Mouse (Mus musculus) heart, embryonic 16.5 days (tissue): ENCODE data around the gene Retsat. TPM values are rescaled to one million over a fixed set of nuclear protein-coding genes. Genes with fewer than 3 reads are reported as not detected.

ENCODE experiments used
- ATAC-seq: fragments of 200-750 bp; cut with Nextera tagmentation; replicated peaks from 2 replicates; pipeline ENCODE4 v1.8.0; 2017; ENCODE audit warnings: moderate number of reproducible peaks; ENCODE audit not compliant: insufficient read depth, low FRiP score; ENCODE audit errors: extremely low read depth
- H3K27ac ChIP-seq: fragments of 300-500 bp; sonication (generic); 2 replicates; pipeline ENCODE4 v1.5.1; 2014; ENCODE audit warnings: mild to moderate bottlenecking, low read length, control low read depth, moderate library complexity
- H3K27me3 ChIP-seq: fragments of 300-500 bp; sonication (generic); 2 replicates; pipeline ENCODE4 v1.6.1; 2014; ENCODE audit warnings: low read length, mixed read lengths; ENCODE audit not compliant: control insufficient read depth, insufficient read depth
- H3K36me3 ChIP-seq: fragments of 300-500 bp; sonication (generic); 2 replicates; pipeline ENCODE4 v1.6.1; 2014; ENCODE audit not compliant: control insufficient read depth, insufficient read depth
- H3K4me1 ChIP-seq: fragments of 300-500 bp; sonication (generic); 2 replicates; pipeline ENCODE4 v1.6.1; 2014; ENCODE audit warnings: low read length, mixed read lengths; ENCODE audit not compliant: control insufficient read depth, insufficient read depth
- H3K4me2 ChIP-seq: fragments of 300-500 bp; sonication (generic); 2 replicates; pipeline ENCODE4 v1.6.1; 2014; ENCODE audit warnings: low read depth, mild to moderate bottlenecking, control low read depth, low read length
- H3K4me3 ChIP-seq: fragments of 300-500 bp; sonication (generic); 2 replicates; pipeline ENCODE4 v1.5.1; 2014; ENCODE audit warnings: mild to moderate bottlenecking, control low read depth, low read length
- H3K9ac ChIP-seq: fragments of 300-500 bp; sonication (generic); 2 replicates; pipeline ENCODE4 v1.6.1; 2014; ENCODE audit warnings: low read length, control low read depth
- H3K9me3 ChIP-seq: fragments of 300-500 bp; sonication (generic); replicated peaks from 2 replicates; pipeline ENCODE4 v1.6.1; 2016; ENCODE audit warnings: low read length; ENCODE audit not compliant: control insufficient read depth
- WGBS: fragments of 180-500 bp; shearing (Covaris S2); extraction: QIAGEN DNeasy Blood & Tissue Kit; methylation state at CpG from one replicate; pipeline ENCODE4 v1.1.7; 2014; 5-methylcytosine and 5-hydroxymethylcytosine counted together
- polyA plus RNA-seq: library from polyadenylated mRNA; unstranded; fragments of >200 nt; fragmentation: Nextera tagmentation; extraction: Ambion mirVana; gene quantifications from 2 replicates; pipeline ENCODE4 v1.2.1, GENCODE M21; 2015

Gene Retsat
- polyA plus RNA-seq, 1 experiment from 2014 or later = 25.3 TPM

DNA sequence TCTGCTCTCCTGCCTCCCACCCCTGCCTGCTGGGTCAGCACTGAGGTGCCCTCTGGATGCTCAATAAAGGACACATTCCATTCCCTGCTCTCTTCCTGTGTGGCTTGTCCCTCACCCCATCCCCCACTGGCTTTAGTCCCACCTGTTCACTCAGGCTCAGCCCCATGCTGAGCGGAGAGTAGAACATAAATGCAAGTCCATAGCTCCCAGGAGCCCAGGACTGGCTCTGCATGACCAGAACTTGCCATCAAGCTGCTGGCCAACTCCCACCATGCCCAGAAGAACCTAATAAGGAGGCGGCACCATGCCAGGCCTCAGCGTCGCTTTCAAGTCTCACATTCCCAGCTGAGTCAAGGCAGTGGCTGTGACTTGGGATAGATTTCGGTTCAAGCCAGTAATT lies 35.4 kb upstream of the Retsat start:
- ATAC-seq = no peak
- H3K4me1 ChIP-seq = peaks cover 2% of the 10 kb centered on the region; the same call in 1 of the 2 replicates
- no peak overlapping the region for H3K27ac ChIP-seq
- H3K9ac ChIP-seq = no peak overlapping the region
- H3K27me3 ChIP-seq = no peaks in the 10 kb centered on the region
- no peak overlapping the region for H3K4me2 ChIP-seq
- H3K9me3 ChIP-seq = no peaks in the 10 kb centered on the region
- H3K36me3 ChIP-seq = no peaks in the 10 kb centered on the region; the same call in 1 of the 2 replicates
- WGBS = 82% methylated on average over 5 of the region's 5 CpGs
- no peak overlapping the region for H3K4me3 ChIP-seq

DNA sequence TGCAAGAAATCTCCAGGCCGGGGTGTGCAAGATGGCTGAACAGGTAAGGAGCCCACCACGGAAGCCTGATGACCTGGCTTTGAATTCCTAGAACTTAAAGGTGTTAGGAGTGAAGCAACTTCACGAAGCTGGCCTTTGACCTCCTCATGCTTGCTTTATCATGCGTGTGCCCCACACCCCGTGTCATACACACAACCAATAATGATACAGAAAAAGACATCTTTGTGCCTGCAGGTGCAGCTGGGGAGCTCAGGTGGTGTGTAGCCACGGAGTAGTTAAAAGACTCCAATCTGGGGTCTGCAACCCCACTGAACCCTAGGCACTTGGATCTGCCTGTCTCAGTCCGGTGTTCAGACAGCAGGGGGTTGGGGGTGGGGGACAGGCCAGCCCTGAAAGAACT lies 32.8 kb upstream of the Retsat start:
- Histone ChIP-seq H3K4me3 (no peak overlapping the region), H3K9me3 (no peaks in the 10 kb centered on the region), H3K27me3 (no peaks in the 10 kb centered on the region), H3K4me1 (peaks cover 2% of the 10 kb centered on the region; the same call in 1 of the 2 replicates), H3K27ac (no peak overlapping the region), H3K36me3 (no peaks in the 10 kb centered on the region; the same call in 1 of the 2 replicates), H3K4me2 (no peak overlapping the region), H3K9ac (no peak overlapping the region; the same call in 1 of the 2 replicates)
- WGBS = 66% methylated on average over 7 of the region's 7 CpGs
- ATAC-seq = peak; percentile 14; the same call in 1 of the 2 replicates

DNA sequence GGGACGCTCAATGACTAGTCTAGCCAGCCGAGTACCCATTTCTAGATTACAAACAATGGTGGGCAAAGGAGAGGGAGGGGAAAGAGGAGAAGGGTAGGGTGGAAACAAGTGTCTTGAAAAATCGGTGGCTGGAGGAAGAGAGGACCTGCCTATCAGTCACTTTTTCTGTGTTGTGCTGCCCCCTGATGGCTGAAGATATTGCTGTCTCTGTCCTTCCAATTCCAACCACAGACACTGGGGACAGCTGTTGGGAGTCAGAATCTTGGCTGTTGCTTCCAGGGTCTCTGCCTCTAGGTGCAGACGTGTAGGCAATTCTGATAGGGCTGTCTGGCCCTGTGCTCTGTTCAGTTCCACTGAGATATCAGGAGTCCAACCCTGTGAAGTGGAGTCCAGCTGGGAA lies 32.2 kb upstream of the Retsat start:
- H3K4me2 ChIP-seq = no peak overlapping the region
- 2% methylated on average over 4 of the region's 4 CpGs for WGBS
- H3K27ac ChIP-seq = no peak overlapping the region
- H3K4me3 ChIP-seq = no peak overlapping the region
- no peaks in the 10 kb centered on the region for H3K9me3 ChIP-seq
- no peaks in the 10 kb centered on the region for H3K27me3 ChIP-seq
- peaks cover 2% of the 10 kb centered on the region; the same call in 1 of the 2 replicates for H3K4me1 ChIP-seq
- H3K9ac ChIP-seq = peak overlapping the region; percentile 12; the same call in 1 of the 2 replicates
- ATAC-seq = peak; percentile 59; the same call in 1 of the 2 replicates
- no peaks in the 10 kb centered on the region; the same call in 1 of the 2 replicates for H3K36me3 ChIP-seq

DNA sequence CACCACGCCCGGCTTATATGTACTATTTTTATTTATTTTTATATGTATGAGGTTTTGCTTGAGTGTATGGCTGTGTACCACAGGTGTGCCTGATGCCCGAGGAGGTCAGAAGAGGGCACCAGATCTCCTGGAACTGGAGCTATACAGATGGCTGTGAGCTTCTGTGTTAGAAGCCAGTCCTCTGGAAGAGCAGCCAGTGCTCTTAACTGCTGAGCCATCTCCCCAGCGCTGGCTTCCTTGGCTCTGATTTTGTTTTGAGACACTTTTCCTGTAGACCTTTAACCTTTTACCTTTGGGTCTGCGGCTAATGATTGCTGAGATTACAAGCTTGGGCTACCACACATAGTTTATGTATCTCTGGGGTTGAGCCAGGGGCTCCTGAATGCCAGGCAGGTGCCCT lies 30.8 kb upstream of the Retsat start:
- ATAC-seq = no peak
- WGBS = 83% methylated on average over 5 of the region's 5 CpGs
- Histone ChIP-seq H3K27me3 (no peaks in the 10 kb centered on the region), H3K9me3 (no peaks in the 10 kb centered on the region), H3K27ac (no peak overlapping the region), H3K4me3 (no peak overlapping the region), H3K9ac (no peak overlapping the region), H3K4me2 (no peak overlapping the region), H3K4me1 (peaks cover 2% of the 10 kb centered on the region; the same call in 1 of the 2 replicates), H3K36me3 (no peaks in the 10 kb centered on the region; the same call in 1 of the 2 replicates)

DNA sequence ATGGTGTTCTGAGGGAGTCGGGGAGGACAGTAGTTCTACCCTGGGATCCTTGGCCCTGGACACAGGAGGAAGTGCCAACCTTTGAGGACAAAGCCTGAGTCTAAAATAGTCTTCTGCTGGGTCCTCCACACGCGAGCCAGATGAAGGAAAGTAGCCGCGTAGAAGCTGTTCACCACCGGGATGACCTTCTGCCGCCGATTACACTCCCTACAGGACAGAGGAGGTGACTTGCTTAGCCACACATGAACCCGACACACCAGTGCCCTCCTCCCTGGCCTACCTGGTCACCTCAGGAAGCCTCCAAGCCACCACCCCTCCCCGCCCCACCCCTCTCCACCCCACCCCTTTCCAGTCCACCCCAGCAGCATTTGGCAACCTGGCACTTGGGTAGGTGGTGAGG lies 29.5 kb upstream of the Retsat start:
- no peak overlapping the region for H3K4me3 ChIP-seq
- H3K27ac ChIP-seq = no peak overlapping the region
- H3K27me3 ChIP-seq = no peaks in the 10 kb centered on the region
- 85% methylated on average over 10 of the region's 10 CpGs for WGBS
- ATAC-seq = no peak
- no peaks in the 10 kb centered on the region for H3K9me3 ChIP-seq
- H3K36me3 ChIP-seq = peaks cover 2% of the 10 kb centered on the region; the same call in 1 of the 2 replicates
- H3K4me1 ChIP-seq = peaks cover 2% of the 10 kb centered on the region; the same call in 1 of the 2 replicates
- H3K9ac ChIP-seq = no peak overlapping the region
- H3K4me2 ChIP-seq = no peak overlapping the region

DNA sequence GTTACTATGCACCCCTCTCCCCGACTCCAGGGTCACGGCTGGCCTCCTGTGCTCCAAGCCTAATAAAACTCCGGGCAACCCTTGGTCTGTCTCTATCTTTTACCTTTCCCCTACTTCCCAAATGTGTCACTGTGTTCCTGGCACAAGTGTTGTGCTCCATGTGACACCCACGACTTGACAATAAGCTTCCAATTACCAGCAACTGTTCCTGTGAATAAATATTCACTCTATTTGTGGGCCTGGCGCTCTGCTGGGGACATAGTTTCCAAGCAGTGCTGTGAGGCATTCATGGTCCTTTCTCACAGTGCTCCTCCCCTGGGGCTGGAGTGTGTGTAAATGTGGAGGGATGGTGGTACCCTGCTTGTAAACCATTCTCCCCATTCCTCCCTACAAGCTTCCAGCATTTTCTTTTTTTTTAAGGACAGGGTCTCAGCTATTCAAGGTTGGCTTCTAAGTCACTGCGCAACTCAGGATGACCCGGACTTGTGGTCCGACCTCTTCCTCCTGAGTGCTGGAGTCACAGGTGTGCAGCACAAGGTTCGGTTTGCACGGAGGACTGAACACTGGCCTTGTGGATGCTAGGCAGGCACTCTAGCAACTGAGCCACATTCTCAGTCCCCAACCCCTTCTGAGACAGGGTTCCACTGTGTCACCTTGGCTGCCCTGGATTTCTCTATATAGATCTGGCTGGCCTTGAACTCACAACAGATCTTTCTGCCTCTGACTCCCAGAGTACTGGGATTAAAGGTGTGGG lies 27.5 kb upstream of the Retsat start:
- peak; percentile 33; the same call in 1 of the 2 replicates for ATAC-seq
- Histone ChIP-seq H3K9me3 (no peaks in the 10 kb centered on the region), H3K9ac (no peak overlapping the region), H3K4me2 (no peak overlapping the region), H3K27ac (no peak overlapping the region), H3K4me1 (peaks cover 1% of the 10 kb centered on the region; the same call in 1 of the 2 replicates), H3K4me3 (no peak overlapping the region), H3K36me3 (peaks cover 2% of the 10 kb centered on the region; the same call in 1 of the 2 replicates), H3K27me3 (no peaks in the 10 kb centered on the region)
- WGBS = 81% methylated on average over 10 of the region's 10 CpGs

DNA sequence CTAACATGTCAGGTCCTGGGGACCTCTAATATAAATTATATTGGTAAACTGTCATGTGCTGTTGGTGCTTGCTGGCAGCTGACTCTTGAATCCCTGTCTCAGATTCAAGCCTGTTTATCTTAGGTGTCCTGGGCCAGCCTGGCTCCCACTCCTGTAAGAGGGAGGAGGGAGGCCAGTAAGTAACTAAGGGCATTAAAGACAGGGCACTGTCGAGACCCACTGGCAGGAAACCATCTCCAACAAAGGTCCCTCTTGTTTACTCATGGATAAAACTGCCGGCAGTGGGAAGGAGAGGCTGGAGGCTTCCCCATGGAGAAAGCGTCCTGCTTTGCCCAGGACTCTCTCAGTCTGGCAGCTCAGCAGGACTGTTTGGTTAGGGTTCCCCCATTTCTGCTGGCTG lies 26.4 kb upstream of the Retsat start:
- Histone ChIP-seq H3K4me1 (no peaks in the 10 kb centered on the region), H3K9me3 (no peaks in the 10 kb centered on the region)

DNA sequence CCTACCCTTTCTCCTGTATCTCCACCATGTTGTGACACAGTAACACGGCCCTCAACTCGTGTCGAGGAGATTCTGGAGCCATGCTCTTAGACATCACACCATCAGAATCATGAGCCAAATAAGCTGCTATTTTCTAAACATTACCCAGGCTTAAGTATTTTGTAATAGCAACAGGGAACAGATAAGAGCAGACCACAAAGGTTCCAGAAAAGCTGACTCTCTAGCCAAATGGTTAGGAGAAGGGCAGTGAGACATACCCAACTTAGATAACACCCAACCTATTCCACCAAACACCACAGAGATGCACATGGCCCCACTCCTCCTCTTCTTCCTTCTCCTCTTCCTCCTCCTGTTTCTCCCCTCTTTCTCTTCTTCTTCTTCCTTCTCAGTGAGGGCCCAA lies 22.2 kb upstream of the Retsat start:
- Histone ChIP-seq H3K27me3 (no peaks in the 10 kb centered on the region), H3K27ac (no peak overlapping the region), H3K4me3 (no peak overlapping the region), H3K36me3 (peaks cover 8% of the 10 kb centered on the region), H3K9me3 (no peaks in the 10 kb centered on the region), H3K4me2 (no peak overlapping the region), H3K4me1 (no peaks in the 10 kb centered on the region), H3K9ac (no peak overlapping the region)
- no peak for ATAC-seq
- WGBS = 92% methylated on average over 3 of the region's 3 CpGs

More for the DNA sequence above, 26.4 kb upstream of the Retsat start:
- H3K4me3 ChIP-seq = no peak overlapping the region
- no peak overlapping the region for H3K9ac ChIP-seq
- ATAC-seq = no peak
- H3K27me3 ChIP-seq = no peaks in the 10 kb centered on the region
- 41% methylated on average over 3 of the region's 3 CpGs for WGBS
- no peak overlapping the region for H3K4me2 ChIP-seq
- peaks cover 2% of the 10 kb centered on the region; the same call in 1 of the 2 replicates for H3K36me3 ChIP-seq
- no peak overlapping the region for H3K27ac ChIP-seq

DNA sequence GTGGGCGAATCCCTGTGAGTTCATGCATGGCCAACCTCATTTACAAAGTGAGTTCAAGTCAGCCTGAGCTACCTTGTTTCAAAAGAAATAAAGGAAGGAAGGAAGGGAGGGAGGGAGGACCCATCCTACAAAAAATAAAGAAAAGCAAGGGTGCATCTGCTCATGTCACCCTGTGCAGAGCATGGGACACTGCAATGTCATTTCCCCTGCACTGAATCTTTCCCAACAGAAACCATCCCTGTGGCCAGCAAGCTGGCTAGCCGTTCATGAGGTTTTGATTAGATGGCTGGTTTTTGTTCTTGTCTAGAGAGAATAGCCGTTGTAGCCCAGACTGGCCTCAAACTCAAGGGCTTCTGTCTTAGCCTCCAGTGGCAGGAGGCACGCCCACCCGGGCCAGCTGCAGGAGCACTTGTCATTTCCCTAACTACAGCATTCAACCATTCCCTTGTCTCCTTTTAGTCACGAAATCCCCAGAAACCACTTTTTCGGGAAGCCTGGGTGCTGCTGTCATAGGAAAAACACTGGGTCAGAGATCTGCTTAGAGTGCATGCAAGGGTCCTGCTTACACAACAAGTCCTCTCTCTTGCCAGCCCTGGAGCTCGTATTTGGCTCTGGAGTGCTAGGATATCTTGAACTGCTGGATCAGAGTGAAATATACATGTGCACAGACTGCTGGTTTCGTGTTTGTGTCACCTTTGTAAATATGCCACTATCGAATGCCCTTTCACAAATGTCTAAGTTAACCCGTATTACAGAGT lies 16.5 kb upstream of the Retsat start:
- WGBS = 73% methylated on average over 11 of the region's 11 CpGs
- ATAC-seq = no peak

More for the DNA sequence above, 16.5 kb upstream of the Retsat start:
- H3K36me3 ChIP-seq = peaks cover 11% of the 10 kb centered on the region
- H3K27ac ChIP-seq = no peak overlapping the region
- no peak overlapping the region for H3K4me3 ChIP-seq
- no peaks in the 10 kb centered on the region for H3K9me3 ChIP-seq
- H3K27me3 ChIP-seq = no peaks in the 10 kb centered on the region
- H3K4me1 ChIP-seq = no peaks in the 10 kb centered on the region
- H3K9ac ChIP-seq = no peak overlapping the region
- H3K4me2 ChIP-seq = no peak overlapping the region
